In the genomic region with DNA sequence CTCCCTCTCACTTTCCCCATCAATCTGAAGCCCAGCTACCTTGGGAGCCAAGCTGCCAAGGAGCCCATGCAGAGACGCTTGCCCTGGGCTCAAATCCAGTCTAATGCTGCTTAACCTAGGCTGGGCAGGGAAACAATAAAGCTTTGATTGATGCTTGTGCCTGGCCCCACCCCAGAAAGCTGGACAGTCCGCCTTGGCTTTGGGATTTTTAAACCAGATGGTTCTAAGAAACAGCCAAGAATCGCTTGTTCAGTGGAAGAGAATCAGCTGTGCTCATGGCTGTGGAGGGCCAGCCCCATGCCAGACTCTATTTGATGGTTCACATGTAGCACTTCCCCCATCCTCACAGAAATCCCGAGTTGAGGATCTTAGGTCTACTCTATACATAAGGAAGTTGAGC, we compare ENCODE assay signal across 9 mouse cellular contexts. TPM values are rescaled to one million over a fixed set of nuclear protein-coding genes. Genes with fewer than 3 reads are reported as not detected.
DNase-seq lines count a peak whose midpoint lies in the region; ATAC-seq and TF ChIP-seq lines count a peak whose summit lies in the region.
"Had no signal": no experiment of that assay in that cellular context is flagged by ENCODE, and none has a peak within 500 bp of the region (broad histone marks: within the 10 kb centered on the region; RNA-seq: fewer than 3 reads in every experiment).

No protein-coding gene starts in this region.

- no peaks in the 10 kb centered on the region for H3K27me3 ChIP-seq in forebrain, embryonic 13.5 days
- no peaks in the 10 kb centered on the region for H3K27me3 ChIP-seq in forebrain, embryonic 12.5 days
- no peaks in the 10 kb centered on the region for H3K27me3 ChIP-seq in lung, embryonic 14.5 days (ENCODE audit: insufficient read depth, low read length)
- H3K27me3 ChIP-seq: liver, embryonic 13.5 days had no signal

- H3K4me1 ChIP-seq in forebrain, embryonic 13.5 days: no peaks in the 10 kb centered on the region
- H3K4me1 ChIP-seq in forebrain, embryonic 12.5 days: no peaks in the 10 kb centered on the region
- H3K4me1 ChIP-seq in lung, embryonic 14.5 days (ENCODE audit: insufficient read depth): no peaks in the 10 kb centered on the region
- H3K4me1 ChIP-seq in lung, adult 2 months (ENCODE audit: control insufficient read depth, insufficient read depth, low read length): peaks cover 2% of the 10 kb centered on the region; the same call in 1 of the 2 replicates
- H3K4me1 ChIP-seq: liver, embryonic 13.5 days had no signal

- ATAC-seq in forebrain, embryonic 13.5 days: 0 out of 2 replicates have a peak, but pooled peaks have one; percentile 41
- no peak for ATAC-seq in forebrain, embryonic 12.5 days (ENCODE audit: low FRiP score)
- peak; percentile 84 for ATAC-seq in lung, embryonic 14.5 days (ENCODE audit: insufficient read depth)

- TF ChIP-seq POLR2A in lung, adult 2 months (IDR thresholded peaks at IDR 0.05; ENCODE audit: borderline replicate concordance, extremely low read depth, low read depth, low read length): no peak

- 57% methylated on average over 4 of the region's 4 CpGs for WGBS in forebrain, embryonic 13.5 days
- 69% methylated on average over 4 of the region's 4 CpGs for whole genome bisulfite sequencing in forebrain, embryonic 12.5 days
- 41% methylated on average over 4 of the region's 4 CpGs for WGBS in lung, embryonic 14.5 days
- 47% methylated on average over 4 of the region's 4 CpGs for WGBS in lung, adult 2 months

- H3K9ac ChIP-seq in forebrain, embryonic 13.5 days: no peak overlapping the region
- H3K9ac ChIP-seq in forebrain, embryonic 12.5 days: no peak overlapping the region
- no peak overlapping the region for H3K9ac ChIP-seq in lung, embryonic 14.5 days
- H3K9ac ChIP-seq: liver, embryonic 13.5 days had no signal

- DNase-seq in lung, embryonic 14.5 days: peak; percentile 76
- DNase-seq in lung, adult 2 months: no peak
- peak; percentile 39 for DNase-seq in gastrocnemius, postnatal 10 days
- peak; percentile 24 for DNase-seq in lung, postnatal 36 days
- DNase-seq in frontal cortex, adult 2 months (ENCODE audit: extremely low spot score in 1 of 2, low spot score in 1 of 2): no peak
- no peak for DNase-seq in layer of hippocampus, postnatal 25 days (ENCODE audit: extremely low spot score in 1 of 2, low spot score in 1 of 2)
- DNase-seq: liver, embryonic 13.5 days had no signal

- no peaks in the 10 kb centered on the region for H3K36me3 ChIP-seq in forebrain, embryonic 13.5 days (ENCODE audit: poor library complexity, severe bottlenecking)
- H3K36me3 ChIP-seq in forebrain, embryonic 12.5 days (replicated peaks): no peaks in the 10 kb centered on the region
- no peaks in the 10 kb centered on the region for H3K36me3 ChIP-seq in lung, embryonic 14.5 days (ENCODE audit: insufficient read depth)
- H3K36me3 ChIP-seq: liver, embryonic 13.5 days had no signal

- H3K4me2 ChIP-seq in forebrain, embryonic 13.5 days: no peak overlapping the region
- no peak overlapping the region for H3K4me2 ChIP-seq in forebrain, embryonic 12.5 days
- H3K4me2 ChIP-seq in lung, embryonic 14.5 days: no peak overlapping the region
- H3K4me2 ChIP-seq: liver, embryonic 13.5 days had no signal

- TF ChIP-seq CTCF in lung, embryonic 14.5 days (IDR thresholded peaks at IDR 0.05; ENCODE audit: low read depth): no peak
- no peak for TF ChIP-seq CTCF in lung, adult 2 months (IDR thresholded peaks at IDR 0.05; ENCODE audit: insufficient read depth, low read length)

- no peak overlapping the region for H3K27ac ChIP-seq in forebrain, embryonic 13.5 days
- H3K27ac ChIP-seq in forebrain, embryonic 12.5 days: no peak overlapping the region
- H3K27ac ChIP-seq in lung, embryonic 14.5 days (ENCODE audit: low read depth): no peak overlapping the region
- H3K27ac ChIP-seq: liver, embryonic 13.5 days had no signal

- H3K4me3 ChIP-seq in forebrain, embryonic 13.5 days: no peak overlapping the region
- H3K4me3 ChIP-seq in forebrain, embryonic 12.5 days (replicated peaks): no peak overlapping the region
- H3K4me3 ChIP-seq in lung, embryonic 14.5 days (ENCODE audit: low read depth, low read length): no peak overlapping the region
- H3K4me3 ChIP-seq in lung, adult 2 months (replicated peaks; ENCODE audit: extremely low read depth, low read depth, low read length): no peak overlapping the region
- H3K4me3 ChIP-seq: liver, embryonic 13.5 days had no signal

- H3K9me3 ChIP-seq in forebrain, embryonic 13.5 days (replicated peaks): no peaks in the 10 kb centered on the region
- no peaks in the 10 kb centered on the region for H3K9me3 ChIP-seq in forebrain, embryonic 12.5 days
- H3K9me3 ChIP-seq in lung, embryonic 14.5 days (ENCODE audit: low read depth, low read length): no peaks in the 10 kb centered on the region
- H3K9me3 ChIP-seq: liver, embryonic 13.5 days had no signal

RNA-seq across cellular contexts. Expression of gene Dnajc15, which starts 60.0 kb away (rescaled TPM):
- polyA plus RNA-seq in forebrain, embryonic 13.5 days (2015; fragmentation: Nextera tagmentation; extraction: Ambion mirVana): 82.7 and 89.9 TPM in 2 replicates
- polyA plus RNA-seq in forebrain, embryonic 12.5 days (2016; fragmentation: Nextera tagmentation; extraction: Ambion mirVana): 85.6 and 89.5 TPM in 2 replicates
- 96.4 and 103 TPM in 2 replicates for polyA plus RNA-seq in lung, embryonic 14.5 days (2014; fragmentation: Nextera tagmentation; extraction: Ambion mirVana)
- polyA plus RNA-seq in lung, adult 2 months (2012; rRNA removed): 4.4 and 4.7 TPM in 2 replicates
- total RNA-seq in gastrocnemius, postnatal 10 days (2021): 100 to 1,000 TPM in 1 of 2 experiments, 10 to 100 TPM in 1; 99.9 to 101 TPM
- 26.9 and 27.1 TPM in 2 replicates for polyA plus RNA-seq in frontal cortex, adult 2 months (2012; rRNA removed)
- 10 to 100 TPM; 59.7 to 68.5 TPM for total RNA-seq in layer of hippocampus, postnatal 25 days (2021)

Comparison
In these comparisons a context has a peak if more than half of its experiments do, and no peak if none do; other contexts are left out.
1. DNase-seq: peak in lung, embryonic 14.5 days (single experiment), gastrocnemius, postnatal 10 days (single experiment) and lung, postnatal 36 days (single experiment); none in lung, adult 2 months (single experiment), frontal cortex, adult 2 months (0 of 2) and layer of hippocampus, postnatal 25 days (0 of 2).